Mouse (Mus musculus) C2C12 (cell line): ENCODE results near the gene Gm43064.

Experiments
- CEBPB ChIP-seq: IDR thresholded peaks from one replicate; pipeline ENCODE4 v1.6.1; 2011; ENCODE audit warnings: low read depth, mild to moderate bottlenecking, control low read depth, moderate library complexity
- CTCF ChIP-seq: IDR thresholded peaks from one replicate; pipeline ENCODE4 v1.5.1; 2011; ENCODE audit not compliant: control insufficient read depth, insufficient read depth, insufficient read length
- MAX ChIP-seq: IDR thresholded peaks from one replicate; pipeline ENCODE4 v1.6.1; 2011; ENCODE audit warnings: mild to moderate bottlenecking, control low read depth
- MYOD1 ChIP-seq: IDR thresholded peaks from one replicate; pipeline ENCODE4 v1.6.1; 2011; ENCODE audit warnings: low read depth; ENCODE audit not compliant: control insufficient read depth, insufficient read length
- USF1 ChIP-seq: IDR thresholded peaks from one replicate; pipeline ENCODE4 v1.6.1; 2011; ENCODE audit warnings: low read depth, mild to moderate bottlenecking, control low read depth, moderate library complexity

DNA sequence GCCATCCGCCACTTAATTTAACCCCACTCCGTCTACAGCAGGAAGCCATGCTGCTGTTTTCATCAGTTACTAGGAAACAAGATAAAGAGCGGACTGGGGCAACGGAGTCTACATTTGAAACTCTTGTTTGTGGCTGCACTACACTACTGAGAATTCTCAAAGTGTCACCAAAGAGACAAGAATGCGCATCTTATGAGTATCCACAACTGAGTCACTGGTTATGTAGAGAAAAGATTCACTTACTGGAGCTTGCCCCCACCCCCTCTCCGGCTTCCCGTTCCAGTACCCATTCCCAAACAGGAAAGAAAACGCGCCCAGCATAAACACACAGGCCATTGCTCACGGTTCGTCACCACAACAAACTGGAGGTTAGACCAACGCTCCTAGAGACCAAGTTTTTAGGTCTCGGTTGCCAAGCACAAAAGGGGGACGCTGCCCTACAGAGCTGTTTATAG lies 19.5 kb upstream of the Gm43064 start:
- TF ChIP-seq CTCF (no peak), USF1 (no peak), MAX (no peak), CEBPB (no peak), MYOD1 (no peak)
